Mouse (Mus musculus) retina, adult 2 months (tissue): ENCODE measurements at regions not wholly inside any gene's neighbourhood (a gene's known extent, or its start where the extent isn't known, plus 50 kb on each side); places are given as distances from the start of the nearest gene placed in this dataset.
A peak's percentile ranks its signal among the peaks of the same experiment; 100 is the strongest.

Experiments
- DNase-seq: peaks from one replicate; pipeline ENCODE4 v3.0.0-alpha.2; 2012; ENCODE audit warnings: low read depth, low spot score

GRCm38 (mm10) chr9:112608932-112609331, 373.2 kb upstream of the Arpp21 start:
- DNase-seq, result no peak

- DNase-seq, result no peak
These were observed 371.5 kb upstream of the Arpp21 start for GRCm38 (mm10) chr9:112607221-112607620.

- DNase-seq, result no peak
These were observed 360.0 kb upstream of the Arpp21 start for GRCm38 (mm10) chr9:112595731-112596130.

- DNase-seq, result no peak
These were observed 354.5 kb upstream of the Arpp21 start for GRCm38 (mm10) chr9:112590241-112590640.

- no peak for DNase-seq
These were observed 337.6 kb upstream of the Arpp21 start for GRCm38 (mm10) chr9:112573316-112573715.

GRCm38 (mm10) chr9:112561348-112561747, 325.6 kb upstream of the Arpp21 start:
- no peak for DNase-seq

- no peak for DNase-seq
These were observed 324.5 kb upstream of the Arpp21 start for GRCm38 (mm10) chr9:112560226-112560625.

GRCm38 (mm10) chr9:112537924-112538323, 302.2 kb upstream of the Arpp21 start:
- DNase-seq, result no peak

GRCm38 (mm10) chr9:112525377-112525776, 289.6 kb upstream of the Arpp21 start:
- no peak for DNase-seq

- no peak for DNase-seq
These were observed 287.5 kb upstream of the Arpp21 start for GRCm38 (mm10) chr9:112523251-112523650.

GRCm38 (mm10) chr9:112510716-112511115, 275.0 kb upstream of the Arpp21 start:
- no peak for DNase-seq

- DNase-seq, result no peak
These were observed 271.1 kb upstream of the Arpp21 start for GRCm38 (mm10) chr9:112506871-112507270.

- no peak for DNase-seq
These were observed 262.9 kb upstream of the Arpp21 start for GRCm38 (mm10) chr9:112498676-112499075.

GRCm38 (mm10) chr9:112495930-112496527, 260.3 kb upstream of the Arpp21 start:
- DNase-seq, result no peak

- peak; percentile 3 for DNase-seq
These were observed 255.2 kb upstream of the Arpp21 start for GRCm38 (mm10) chr9:112490963-112491362.

GRCm38 (mm10) chr9:112476644-112477043, 240.9 kb upstream of the Arpp21 start:
- DNase-seq, result no peak

- no peak for DNase-seq
These were observed 221.9 kb upstream of the Arpp21 start for GRCm38 (mm10) chr9:112457594-112457993.

- no peak for DNase-seq
These were observed 219.0 kb upstream of the Arpp21 start for GRCm38 (mm10) chr9:112454706-112455105.

- no peak for DNase-seq
These were observed 211.8 kb upstream of the Arpp21 start for GRCm38 (mm10) chr9:112447515-112447914.

GRCm38 (mm10) chr9:112446981-112447380, 211.2 kb upstream of the Arpp21 start:
- no peak for DNase-seq

- no peak for DNase-seq
These were observed 210.3 kb upstream of the Arpp21 start for GRCm38 (mm10) chr9:112446027-112446352.

- no peak for DNase-seq
These were observed 209.7 kb upstream of the Arpp21 start for GRCm38 (mm10) chr9:112445230-112446026.

GRCm38 (mm10) chr9:112444220-112444619, 208.5 kb upstream of the Arpp21 start:
- no peak for DNase-seq
